Mouse (Mus musculus) heart, adult 2 months (tissue): Measurements from ENCODE around the gene Cytip. TPM values are rescaled to one million over a fixed set of nuclear protein-coding genes. Genes with fewer than 3 reads are reported as not detected.

Source experiments
- DNase-seq, 2 experiments: peaks; one replicate each; pipeline ENCODE4 v3.0.0; 2021
- H3K27ac ChIP-seq: fragments of 200-600 bp; 2 replicates; pipeline ENCODE4 v1.8.1; 2022
- H3K27me3 ChIP-seq: fragments of 200-500 bp; 2 replicates; pipeline ENCODE4 v1.6.1; 2012; ENCODE audit warnings: mild to moderate bottlenecking, low read length, inconsistent platforms, mixed read lengths; ENCODE audit not compliant: control insufficient read depth, insufficient read depth
- H3K36me3 ChIP-seq: fragments of 200-500 bp; 2 replicates; pipeline ENCODE4 v1.6.1; 2012; ENCODE audit warnings: low read length, inconsistent platforms; ENCODE audit not compliant: control insufficient read depth, insufficient read depth
- H3K4me1 ChIP-seq: fragments of 200-500 bp; 2 replicates; pipeline ENCODE4 v1.6.1; 2011; ENCODE audit warnings: low read length; ENCODE audit not compliant: control insufficient read depth, insufficient read depth
- H3K4me3 ChIP-seq: fragments of 200-600 bp; 2 replicates; pipeline ENCODE4 v1.8.1; 2022
- H3K79me2 ChIP-seq: fragments of 200-500 bp; replicated peaks from 2 replicates; pipeline ENCODE4 v1.6.1; 2012; ENCODE audit warnings: mild to moderate bottlenecking, inconsistent platforms, low read length, moderate library complexity, mixed read lengths; ENCODE audit not compliant: control insufficient read depth, insufficient read depth
- H3K9ac ChIP-seq: fragments of 200-500 bp; 2 replicates; pipeline ENCODE4 v1.6.1; 2012; ENCODE audit warnings: low read depth, mild to moderate bottlenecking, control low read depth, inconsistent platforms, low read length, mixed read lengths
- CTCF ChIP-seq: fragments of 200-600 bp; IDR thresholded peaks from 2 replicates; pipeline ENCODE4 v1.8.1; 2022; ENCODE audit warnings: antibody characterized with exemption, mild to moderate bottlenecking, moderate library complexity
- EP300 ChIP-seq: fragments of 200-500 bp; IDR thresholded peaks from 2 replicates; pipeline ENCODE4 v1.6.1; 2011; ENCODE audit warnings: low read depth, low read length, control low read depth; ENCODE audit not compliant: insufficient read depth
- POLR2A ChIP-seq: fragments of 200-500 bp; IDR thresholded peaks from 2 replicates; pipeline ENCODE4 v1.6.1; 2011; ENCODE audit warnings: mild to moderate bottlenecking, low read depth, low read length, control low read depth; ENCODE audit not compliant: insufficient read depth
- WGBS: fragments of 180-500 bp; shearing (Covaris S2); methylation state at CpG from one replicate; pipeline ENCODE4 v1.1.7; 2018; 5-methylcytosine and 5-hydroxymethylcytosine counted together
- intact Hi-C: fragments of 180-260 bp; cut with DNase I; formaldehyde crosslinking; loops from one replicate; pipeline ENCODE4 v1.15.1; 2025
- polyA plus RNA-seq: library from polyadenylated mRNA; depleted of rRNA; stranded (reverse); fragments of >200 nt; gene quantifications from 2 replicates; pipeline ENCODE4 v1.2.3, GENCODE M21; 2012
- total RNA-seq, 2 experiments: library from RNA; stranded (reverse); gene quantifications; 2 replicates each; pipeline ENCODE4 v1.2.3; 2021

Cytip gene
- total and polyA plus RNA-seq, 3 experiments: 1.3 to 5.7 (median 2.5) TPM

GRCm38 (mm10) chr2:58167654-58168053 is 27.7 kb downstream of the Cytip start:
- no peak for DNase-seq
- intact Hi-C loops: no loop called here
- Histone ChIP-seq H3K36me3 (no peaks in the 10 kb centered on the region), H3K79me2 (no peaks in the 10 kb centered on the region), H3K4me1 (no peaks in the 10 kb centered on the region), H3K9ac (no peak overlapping the region), H3K27me3 (no peaks in the 10 kb centered on the region), H3K4me3 (no peak overlapping the region), H3K27ac (no peak overlapping the region)
- 80% methylated on average over 3 of the region's 3 CpGs for WGBS
- TF ChIP-seq CTCF (no peak), EP300 (no peak)

GRCm38 (mm10) chr2:58166764-58167163 is 28.6 kb downstream of the Cytip start:
- no peaks in the 10 kb centered on the region for H3K4me1 ChIP-seq
- no peak for DNase-seq
- intact Hi-C loops: no loop called here
- no peak overlapping the region for H3K9ac ChIP-seq
- WGBS: 66% methylated on average over 2 of the region's 2 CpGs
- H3K79me2 ChIP-seq: no peaks in the 10 kb centered on the region
- H3K27ac ChIP-seq: no peak overlapping the region
- H3K4me3 ChIP-seq: no peak overlapping the region
- no peaks in the 10 kb centered on the region for H3K36me3 ChIP-seq
- no peak for TF ChIP-seq CTCF
- no peak for TF ChIP-seq EP300
- no peak for TF ChIP-seq POLR2A
- H3K27me3 ChIP-seq: no peaks in the 10 kb centered on the region

- Histone ChIP-seq H3K27me3 (no peaks in the 10 kb centered on the region), H3K27ac (no peak overlapping the region), H3K36me3 (no peaks in the 10 kb centered on the region), H3K79me2 (no peaks in the 10 kb centered on the region), H3K4me3 (no peak overlapping the region), H3K9ac (no peak overlapping the region), H3K4me1 (peaks cover 2% of the 10 kb centered on the region; the same call in 1 of the 2 replicates)
- no peak for DNase-seq
- 68% methylated on average over 1 of the region's 1 CpGs for WGBS
- TF ChIP-seq POLR2A (no peak), CTCF (no peak), EP300 (no peak)
- intact Hi-C loops: no loop called here
These were observed 31.7 kb downstream of the Cytip start for GRCm38 (mm10) chr2:58163457-58164181.

- Histone ChIP-seq H3K27me3 (no peaks in the 10 kb centered on the region), H3K4me1 (peaks cover 2% of the 10 kb centered on the region; the same call in 1 of the 2 replicates), H3K9ac (no peak overlapping the region), H3K36me3 (no peaks in the 10 kb centered on the region), H3K4me3 (no peak overlapping the region), H3K79me2 (no peaks in the 10 kb centered on the region), H3K27ac (no peak overlapping the region)
- intact Hi-C loops: no loop called here
- no peak for TF ChIP-seq POLR2A
- WGBS: 88% methylated on average over 4 of the region's 4 CpGs
- DNase-seq: no peak
These were observed 33.5 kb downstream of the Cytip start for GRCm38 (mm10) chr2:58161813-58162212.

GRCm38 (mm10) chr2:58160541-58161307 is 34.6 kb downstream of the Cytip start:
- whole genome bisulfite sequencing: 48% methylated on average over 21 of the region's 21 CpGs
- Histone ChIP-seq H3K79me2 (no peaks in the 10 kb centered on the region), H3K36me3 (no peaks in the 10 kb centered on the region), H3K4me3 (no peak overlapping the region), H3K9ac (no peak overlapping the region; the same call in 1 of the 2 replicates), H3K27me3 (no peaks in the 10 kb centered on the region), H3K4me1 (peaks cover 2% of the 10 kb centered on the region; the same call in 1 of the 2 replicates), H3K27ac (no peak overlapping the region)
- intact Hi-C loops: no loop called here
- no peak for TF ChIP-seq CTCF
- TF ChIP-seq EP300: no peak
- TF ChIP-seq POLR2A: no peak
- DNase-seq: no peak

GRCm38 (mm10) chr2:58159880-58160279 is 35.5 kb downstream of the Cytip start:
- H3K4me3 ChIP-seq: no peak overlapping the region

More at GRCm38 (mm10) chr2:58159880-58160279, 35.5 kb downstream of the Cytip start:
- Histone ChIP-seq H3K79me2 (no peaks in the 10 kb centered on the region), H3K27ac (no peak overlapping the region), H3K36me3 (no peaks in the 10 kb centered on the region), H3K27me3 (no peaks in the 10 kb centered on the region), H3K9ac (no peak overlapping the region), H3K4me1 (peaks cover 2% of the 10 kb centered on the region; the same call in 1 of the 2 replicates)
- DNase-seq: peak in 1 of 2 experiments; percentile 64
- 85% methylated on average over 13 of the region's 13 CpGs for WGBS
- no peak for TF ChIP-seq CTCF
- no peak for TF ChIP-seq EP300
- no peak; the same call in 1 of the 2 replicates for TF ChIP-seq POLR2A
- intact Hi-C loops: no loop called here
